Mouse (Mus musculus) kidney, adult 2 months (tissue): ENCODE measurements around the gene Kif16b.

Experiments
- CTCF ChIP-seq: fragments of 200-500 bp; conservative IDR thresholded peaks from 2 replicates; pipeline ENCODE4 v1.5.1; 2011; ENCODE audit warnings: low read depth, mild to moderate bottlenecking, control low read depth, low read length, moderate library complexity, mixed read lengths; ENCODE audit not compliant: insufficient read depth, insufficient read length
- POLR2A ChIP-seq: fragments of 200-500 bp; IDR thresholded peaks from one replicate; pipeline ENCODE4 v1.6.1; 2011; ENCODE audit warnings: low read depth, low read length, control low read depth

- no peak for TF ChIP-seq POLR2A
- no peak for TF ChIP-seq CTCF
These were observed 18.9 kb downstream of the Kif16b start for GRCm38 (mm10) chr2:142882466-142882865.
